Mouse (Mus musculus) heart, postnatal 0 days (tissue): Measurements from ENCODE around the gene Hnrnpc.

Experiments
- CTCF ChIP-seq: IDR thresholded peaks from 2 replicates; pipeline ENCODE4 v1.5.1; 2016; ENCODE audit warnings: antibody characterized with exemption, control low read depth, low read depth
- EP300 ChIP-seq: IDR thresholded peaks from 2 replicates; pipeline ENCODE4 v1.6.1; 2016; ENCODE audit warnings: antibody characterized with exemption, low read depth

GRCm38 (mm10) chr14:52103856-52104676 is at the start of gene Hnrnpc:
- TF ChIP-seq CTCF (no peak), EP300 (peak; percentile 90; the same call in 1 of the 2 replicates)
